Mouse (Mus musculus) embryonic facial prominence, embryonic 14.5 days (tissue): Measurements from ENCODE around the gene Mfrp. TPM values are rescaled to one million over a fixed set of nuclear protein-coding genes. Genes with fewer than 3 reads are reported as not detected.

Experiments
- ATAC-seq: fragments of 200-750 bp; cut with Nextera tagmentation; 2 replicates; pipeline ENCODE4 v1.8.0; 2017; ENCODE audit warnings: low read depth, moderate number of reproducible peaks, moderate TSS enrichment
- DNase-seq: peaks from one replicate; pipeline ENCODE4 v3.0.0-alpha.2; 2015; ENCODE audit warnings: low spot score
- H3K27ac ChIP-seq: fragments of 300-500 bp; sonication (generic); replicated peaks from 2 replicates; pipeline ENCODE4 v1.5.1; 2014; ENCODE audit warnings: low read depth, mild to moderate bottlenecking, low read length, moderate library complexity
- H3K27me3 ChIP-seq: fragments of 300-500 bp; sonication (generic); replicated peaks from 2 replicates; pipeline ENCODE4 v1.6.1; 2014; ENCODE audit warnings: low read length; ENCODE audit not compliant: control insufficient read depth, insufficient read depth
- H3K36me3 ChIP-seq: fragments of 300-500 bp; sonication (generic); 2 replicates; pipeline ENCODE4 v1.6.1; 2014; ENCODE audit warnings: low read length, mixed read lengths; ENCODE audit not compliant: control insufficient read depth, insufficient read depth
- H3K4me1 ChIP-seq: fragments of 300-500 bp; sonication (generic); 2 replicates; pipeline ENCODE4 v1.6.1; 2014; ENCODE audit warnings: antibody characterized with exemption, low read length; ENCODE audit not compliant: control insufficient read depth, insufficient read depth
- H3K4me2 ChIP-seq: fragments of 300-500 bp; sonication (generic); 2 replicates; pipeline ENCODE4 v1.6.1; 2014; ENCODE audit warnings: low read depth, mild to moderate bottlenecking, low read length, moderate library complexity, mixed read lengths
- H3K4me3 ChIP-seq: fragments of 300-500 bp; sonication (generic); 2 replicates; pipeline ENCODE4 v1.5.1; 2014; ENCODE audit warnings: low read depth, mild to moderate bottlenecking, low read length
- H3K9ac ChIP-seq: fragments of 300-500 bp; sonication (generic); 2 replicates; pipeline ENCODE4 v1.6.1; 2014; ENCODE audit warnings: low read depth, mild to moderate bottlenecking, low read length, moderate library complexity, mixed read lengths
- H3K9me3 ChIP-seq: fragments of 300-500 bp; sonication (generic); 2 replicates; pipeline ENCODE4 v1.6.1; 2016; ENCODE audit warnings: low read length; ENCODE audit not compliant: control insufficient read depth
- WGBS: fragments of 180-500 bp; shearing (Covaris S2); extraction: QIAGEN DNeasy Blood & Tissue Kit; methylation state at CpG from one replicate; pipeline ENCODE4 v1.1.7; 2014; 5-methylcytosine and 5-hydroxymethylcytosine counted together
- polyA plus RNA-seq: library from polyadenylated mRNA; unstranded; fragments of >200 nt; fragmentation: Nextera tagmentation; extraction: Ambion mirVana; gene quantifications from 2 replicates; pipeline ENCODE4 v1.2.1, GENCODE M21; 2014

The Mfrp gene
- polyA plus RNA-seq, 1 experiment from 2014 or later: not detected

GRCm38 (mm10) chr9:44114453-44114852 lies 12.9 kb downstream of the Mfrp start:
- H3K4me3 ChIP-seq: no peak overlapping the region
- peaks cover 12% of the 10 kb centered on the region for H3K4me1 ChIP-seq
- H3K9ac ChIP-seq: no peak overlapping the region
- ATAC-seq (no peak), DNase-seq (no peak)
- no peak overlapping the region for H3K27ac ChIP-seq
- WGBS: 92% methylated on average over 2 of the region's 2 CpGs
- H3K9me3 ChIP-seq: no peaks in the 10 kb centered on the region
- no peak overlapping the region for H3K4me2 ChIP-seq
- no peaks in the 10 kb centered on the region for H3K27me3 ChIP-seq
- H3K36me3 ChIP-seq: no peaks in the 10 kb centered on the region

- Histone ChIP-seq H3K4me2 (no peak overlapping the region), H3K9me3 (no peaks in the 10 kb centered on the region), H3K27ac (no peak overlapping the region), H3K36me3 (no peaks in the 10 kb centered on the region), H3K9ac (no peak overlapping the region), H3K4me1 (peaks cover 1% of the 10 kb centered on the region), H3K27me3 (no peaks in the 10 kb centered on the region), H3K4me3 (no peak overlapping the region)
- DNase-seq (no peak), ATAC-seq (no peak)
- WGBS: 85% methylated on average over 9 of the region's 9 CpGs
Measured at GRCm38 (mm10) chr9:44115599-44115998, 14.1 kb downstream of the Mfrp start.

- no peaks in the 10 kb centered on the region for H3K9me3 ChIP-seq
- H3K9ac ChIP-seq: no peak overlapping the region
- H3K4me3 ChIP-seq: no peak overlapping the region
- no peaks in the 10 kb centered on the region for H3K27me3 ChIP-seq
- H3K4me1 ChIP-seq: no peaks in the 10 kb centered on the region
- no peak overlapping the region for H3K4me2 ChIP-seq
- no peaks in the 10 kb centered on the region for H3K36me3 ChIP-seq
- WGBS: 83% methylated on average over 4 of the region's 4 CpGs
- DNase-seq: no peak
- ATAC-seq: no peak
- H3K27ac ChIP-seq: no peak overlapping the region
Measured at GRCm38 (mm10) chr9:44116182-44116581, 14.7 kb downstream of the Mfrp start.

GRCm38 (mm10) chr9:44119011-44119410 lies 17.5 kb downstream of the Mfrp start:
- WGBS: 47% methylated on average over 5 of the region's 5 CpGs
- no peak overlapping the region for H3K4me2 ChIP-seq
- no peak for DNase-seq

GRCm38 (mm10) chr9:44119948-44120465 lies 18.5 kb downstream of the Mfrp start:
- no peak for DNase-seq
- Histone ChIP-seq H3K4me2 (no peak overlapping the region), H3K27me3 (no peaks in the 10 kb centered on the region), H3K4me3 (no peak overlapping the region), H3K36me3 (no peaks in the 10 kb centered on the region), H3K27ac (no peak overlapping the region), H3K9ac (no peak overlapping the region), H3K4me1 (no peaks in the 10 kb centered on the region), H3K9me3 (no peaks in the 10 kb centered on the region)
- ATAC-seq: no peak
- WGBS: 82% methylated on average over 8 of the region's 8 CpGs

More at GRCm38 (mm10) chr9:44119011-44119410, 17.5 kb downstream of the Mfrp start:
- Histone ChIP-seq H3K27me3 (no peaks in the 10 kb centered on the region), H3K4me1 (no peaks in the 10 kb centered on the region), H3K4me3 (no peak overlapping the region), H3K9me3 (no peaks in the 10 kb centered on the region), H3K27ac (no peak overlapping the region), H3K9ac (no peak overlapping the region), H3K36me3 (no peaks in the 10 kb centered on the region)
- ATAC-seq: no peak

GRCm38 (mm10) chr9:44124317-44124716 lies 22.8 kb downstream of the Mfrp start:
- Histone ChIP-seq H3K36me3 (no peaks in the 10 kb centered on the region), H3K4me3 (no peak overlapping the region), H3K4me1 (peaks cover 5% of the 10 kb centered on the region; the same call in 1 of the 2 replicates), H3K9me3 (no peaks in the 10 kb centered on the region), H3K4me2 (no peak overlapping the region), H3K27ac (no peak overlapping the region), H3K9ac (no peak overlapping the region), H3K27me3 (no peaks in the 10 kb centered on the region)
- 68% methylated on average over 6 of the region's 6 CpGs for WGBS
- no peak for DNase-seq
- ATAC-seq: no peak

- ATAC-seq: no peak
- H3K27ac ChIP-seq: no peak overlapping the region
- no peaks in the 10 kb centered on the region for H3K36me3 ChIP-seq
- peaks cover 9% of the 10 kb centered on the region; the same call in 1 of the 2 replicates for H3K4me1 ChIP-seq
- H3K9me3 ChIP-seq: no peaks in the 10 kb centered on the region
- no peak overlapping the region for H3K4me2 ChIP-seq
- H3K4me3 ChIP-seq: no peak overlapping the region
- H3K9ac ChIP-seq: no peak overlapping the region
- DNase-seq: no peak
- no peaks in the 10 kb centered on the region for H3K27me3 ChIP-seq
- 37% methylated on average over 5 of the region's 5 CpGs for WGBS
Measured at GRCm38 (mm10) chr9:44125026-44125425, 23.5 kb downstream of the Mfrp start.

- H3K4me2 ChIP-seq: peak overlapping the region; percentile 47
- H3K9me3 ChIP-seq: no peaks in the 10 kb centered on the region
- H3K36me3 ChIP-seq: no peaks in the 10 kb centered on the region
- DNase-seq (peak; percentile 94), ATAC-seq (0 out of 2 replicates have a peak, but pooled peaks have one; percentile 56)
- H3K27me3 ChIP-seq: no peaks in the 10 kb centered on the region
- H3K4me3 ChIP-seq: no peak overlapping the region
- H3K27ac ChIP-seq: peak overlapping the region; percentile 50
- H3K9ac ChIP-seq: 0 out of 2 replicates have a peak overlapping the region, but pooled peaks have one; percentile 21
- H3K4me1 ChIP-seq: peaks cover 17% of the 10 kb centered on the region; the same call in 1 of the 2 replicates
- WGBS: 30% methylated on average over 18 of the region's 18 CpGs
Measured at GRCm38 (mm10) chr9:44125546-44126428, 24.3 kb downstream of the Mfrp start.
